Mouse (Mus musculus): ENCODE data around the gene Olfr1416. TPM values are rescaled to one million over a fixed set of nuclear protein-coding genes. Genes with fewer than 3 reads are reported as not detected.

Olfr1416 gene
- polyA plus RNA-seq, 1 experiment from 2014 or later: not detected

DNA sequence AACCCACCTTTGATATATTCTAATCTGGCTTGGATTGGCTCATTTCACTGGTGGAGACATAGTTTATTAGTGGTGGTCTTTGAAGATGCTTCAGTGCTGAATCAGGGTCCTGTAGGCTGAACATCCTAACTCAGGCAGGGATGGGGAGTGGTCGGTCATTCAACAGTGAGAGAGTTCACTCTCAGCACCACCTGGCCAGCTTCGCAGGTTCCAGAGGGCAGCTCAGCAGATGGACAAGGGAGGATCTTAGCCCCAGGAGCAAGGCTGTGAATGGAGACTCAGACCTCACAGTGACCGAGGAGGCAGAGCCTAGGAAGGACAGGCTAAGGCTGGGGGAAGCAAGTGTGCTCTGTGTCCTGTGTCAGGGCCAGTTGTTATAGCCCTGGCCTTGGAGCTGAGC lies 53.5 kb downstream of the Olfr1416 start:
- ATAC-seq (ENCODE audit: insufficient read depth): no peak
- 56% methylated on average over 3 of the region's 3 CpGs for WGBS (ENCODE audit: insufficient replicate concordance)
- no peaks in the 10 kb centered on the region for H3K27me3 ChIP-seq
- no peak overlapping the region for H3K4me2 ChIP-seq
- no peaks in the 10 kb centered on the region for H3K9me3 ChIP-seq (replicated peaks)
- no peaks in the 10 kb centered on the region for H3K36me3 ChIP-seq (replicated peaks)
- H3K4me3 ChIP-seq (replicated peaks): no peak overlapping the region
- H3K27ac ChIP-seq (replicated peaks): no peak overlapping the region
- H3K9ac ChIP-seq: no peak overlapping the region
- H3K4me1 ChIP-seq (replicated peaks): no peaks in the 10 kb centered on the region

DNA sequence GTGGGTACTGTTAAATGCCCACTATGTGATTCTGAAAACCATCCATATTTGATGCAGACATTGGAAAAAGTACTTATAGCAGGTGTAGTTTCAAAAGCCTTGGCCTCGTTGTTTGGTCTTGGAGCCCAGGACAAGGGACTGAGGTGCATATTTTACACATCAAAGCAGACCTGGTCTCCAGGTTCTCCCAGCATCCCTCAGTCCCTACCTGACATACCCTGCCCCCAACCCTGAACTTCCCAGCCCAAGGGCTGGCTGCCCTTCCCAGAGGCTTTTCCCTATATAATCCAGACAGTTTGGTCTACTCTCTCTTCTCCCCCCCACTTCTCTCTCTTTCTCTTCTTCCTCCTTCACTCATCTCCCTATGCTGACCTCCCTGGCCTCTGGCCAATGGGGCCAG lies 53.9 kb downstream of the Olfr1416 start:
- Histone ChIP-seq H3K27ac (replicated peaks) (no peak overlapping the region), H3K4me1 (replicated peaks) (no peaks in the 10 kb centered on the region), H3K9me3 (replicated peaks) (no peaks in the 10 kb centered on the region), H3K36me3 (replicated peaks) (no peaks in the 10 kb centered on the region), H3K4me2 (no peak overlapping the region), H3K9ac (no peak overlapping the region), H3K27me3 (no peaks in the 10 kb centered on the region), H3K4me3 (replicated peaks) (no peak overlapping the region)
- no peak for ATAC-seq (ENCODE audit: insufficient read depth)
- WGBS (ENCODE audit: insufficient replicate concordance): 58% methylated on average over 1 of the region's 1 CpGs

Small RNA genes lying within 50 kb of the gene (microRNA-seq; reads per million reads assigned to microRNA genes)
- 0.76 reads per million for gene Mir6900

Other genes with a start within 250 kb of the Olfr1416 start
- gene Ndufa10, start 11.3 kb downstream of the Olfr1416 start, polyA plus RNA-seq (2015; fragmentation: Nextera tagmentation; extraction: Ambion mirVana): 136 and 145 TPM in 2 replicates
- not detected in 2 replicates for gene Olfr1415, start 11.0 kb upstream of the Olfr1416 start, polyA plus RNA-seq (2015; fragmentation: Nextera tagmentation; extraction: Ambion mirVana)
- gene Olfr1414, start 33.5 kb upstream of the Olfr1416 start, polyA plus RNA-seq (2015; fragmentation: Nextera tagmentation; extraction: Ambion mirVana): not detected in 2 replicates
- gene Olfr1413, start 86.2 kb upstream of the Olfr1416 start, polyA plus RNA-seq (2015; fragmentation: Nextera tagmentation; extraction: Ambion mirVana): not detected in 2 replicates
- not detected in 2 replicates for gene Olfr1412, start 100.7 kb upstream of the Olfr1416 start, polyA plus RNA-seq (2015; fragmentation: Nextera tagmentation; extraction: Ambion mirVana)
- gene Olfr1411, start 109.3 kb upstream of the Olfr1416 start, polyA plus RNA-seq (2015; fragmentation: Nextera tagmentation; extraction: Ambion mirVana): not detected in 2 replicates
- gene Olfr1410, start 120.7 kb upstream of the Olfr1416 start, polyA plus RNA-seq (2015; fragmentation: Nextera tagmentation; extraction: Ambion mirVana): not detected in 2 replicates
- not detected in 2 replicates for gene Olfr12, start 132.7 kb upstream of the Olfr1416 start, polyA plus RNA-seq (2015; fragmentation: Nextera tagmentation; extraction: Ambion mirVana)
- 157 and 173 TPM in 2 replicates for gene Cops9, start 156.9 kb upstream of the Olfr1416 start, polyA plus RNA-seq (2015; fragmentation: Nextera tagmentation; extraction: Ambion mirVana)
- 0.09 TPM in 1 of 2 replicates, not detected in the other for gene Otos, start 163.7 kb upstream of the Olfr1416 start, polyA plus RNA-seq (2015; fragmentation: Nextera tagmentation; extraction: Ambion mirVana)

Data from liver, embryonic 15.5 days (tissue).